Mouse (Mus musculus) cerebellum, adult 2 months (tissue): ENCODE measurements at regions not wholly inside any gene's neighbourhood (a gene's known extent, or its start where the extent isn't known, plus 50 kb on each side); places are given as distances from the start of the nearest gene placed in this dataset.

Source experiments
- DNase-seq, 2 experiments: peaks; one replicate each; pipeline ENCODE4 v3.0.0; 2021
- H3K27ac ChIP-seq: fragments of 200-500 bp; 2 replicates; pipeline ENCODE4 v1.5.1; 2012; ENCODE audit warnings: low read length, control low read depth, inconsistent platforms; ENCODE audit not compliant: insufficient read depth
- H3K27me3 ChIP-seq: fragments of 200-500 bp; 2 replicates; pipeline ENCODE4 v1.6.1; 2012; ENCODE audit warnings: inconsistent platforms, mild to moderate bottlenecking, low read length, moderate library complexity; ENCODE audit not compliant: control insufficient read depth, insufficient read depth
- H3K4me1 ChIP-seq: fragments of 200-500 bp; 2 replicates; pipeline ENCODE4 v1.6.1; 2011; ENCODE audit warnings: low read length; ENCODE audit not compliant: control insufficient read depth, insufficient read depth
- H3K4me3 ChIP-seq: fragments of 200-500 bp; replicated peaks from 2 replicates; pipeline ENCODE3; 2011; ENCODE audit warnings: mild to moderate bottlenecking, low read depth, low read length, control low read depth; ENCODE audit not compliant: insufficient read depth
- CTCF ChIP-seq: fragments of 200-500 bp; IDR thresholded peaks from 2 replicates; pipeline ENCODE4 v1.5.1; 2011; ENCODE audit warnings: low read depth, mild to moderate bottlenecking, control low read depth, low read length, moderate library complexity, borderline replicate concordance; ENCODE audit not compliant: insufficient read depth
- POLR2A ChIP-seq: fragments of 200-500 bp; IDR thresholded peaks from 2 replicates; pipeline ENCODE4 v1.6.1; 2011; ENCODE audit warnings: low read length, control low read depth, borderline replicate concordance; ENCODE audit not compliant: insufficient read depth
- WGBS: fragments of 180-500 bp; shearing (Covaris S2); methylation state at CpG from one replicate; pipeline ENCODE4 v1.1.7; 2018; 5-methylcytosine and 5-hydroxymethylcytosine counted together

DNA sequence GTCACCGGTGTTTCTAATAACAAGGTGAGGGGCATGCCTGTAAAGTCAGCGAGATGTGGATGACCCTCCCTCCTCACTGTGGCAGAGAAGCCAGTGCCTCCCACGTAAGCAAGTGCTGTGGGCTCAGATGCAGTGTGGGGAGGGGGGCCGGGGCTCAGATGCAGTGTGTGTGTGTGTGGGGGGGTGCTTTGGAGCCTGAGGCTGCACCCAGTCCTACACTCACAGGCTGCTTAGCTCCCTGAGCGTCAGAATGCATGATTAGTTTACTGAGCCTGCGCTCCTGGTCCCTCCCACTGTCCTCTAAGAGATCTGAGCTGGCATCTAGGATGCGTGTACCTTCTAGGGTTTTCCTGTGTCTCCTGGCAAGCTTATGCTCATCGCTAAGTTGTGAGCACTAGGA, 170.9 kb downstream of the Shq1 start:
- Histone ChIP-seq H3K4me3 (no peak overlapping the region), H3K27me3 (no peaks in the 10 kb centered on the region), H3K4me1 (peaks cover 13% of the 10 kb centered on the region), H3K27ac (no peak overlapping the region)
- WGBS, result 93% methylated on average over 8 of the region's 8 CpGs
- no peak for DNase-seq
- no peak for TF ChIP-seq POLR2A
- TF ChIP-seq CTCF, result no peak

DNA sequence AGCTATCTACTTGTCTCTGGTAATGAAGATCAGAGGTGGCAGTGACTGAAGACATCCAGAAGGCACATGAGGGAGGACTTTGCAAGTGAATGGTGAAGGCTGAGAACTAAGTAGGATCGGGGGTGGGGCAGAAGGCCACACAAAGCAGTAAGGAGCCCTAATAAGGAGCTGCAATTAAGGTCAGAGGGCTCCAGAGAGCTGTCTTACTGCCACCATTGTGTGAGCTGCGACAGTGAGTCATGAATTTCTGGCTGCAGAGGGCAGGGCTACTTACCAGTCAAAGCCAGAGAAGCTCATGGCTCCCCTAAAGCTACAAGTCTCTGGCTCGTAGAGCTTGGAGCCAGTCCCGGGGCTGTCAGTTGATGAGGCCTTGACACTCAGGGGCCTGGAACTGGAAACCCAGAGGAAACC, 172.1 kb downstream of the Shq1 start:
- Histone ChIP-seq H3K27ac (no peak overlapping the region), H3K27me3 (no peaks in the 10 kb centered on the region), H3K4me3 (no peak overlapping the region), H3K4me1 (peaks cover 11% of the 10 kb centered on the region)
- DNase-seq, result no peak
- WGBS, result 72% methylated on average over 4 of the region's 4 CpGs
- TF ChIP-seq POLR2A (no peak), CTCF (no peak)

DNA sequence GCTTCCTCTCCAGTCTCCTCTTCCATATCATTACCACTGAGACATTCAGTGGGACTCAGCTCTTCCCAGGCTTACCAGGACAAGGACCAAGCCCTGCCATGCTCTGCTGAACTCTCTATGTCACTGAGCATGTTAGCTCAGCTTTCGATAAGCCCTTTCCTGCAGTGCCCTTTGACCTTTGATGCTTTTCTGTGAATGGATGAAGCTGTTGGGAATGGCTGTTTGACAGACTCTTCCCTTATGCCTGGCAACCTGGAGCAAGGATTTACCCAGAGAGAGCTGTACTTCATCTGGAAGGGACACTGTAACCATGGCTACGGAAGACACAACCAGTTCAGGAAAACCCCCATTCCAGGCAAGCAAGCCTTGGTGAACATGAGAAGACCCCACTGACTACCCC, 172.8 kb downstream of the Shq1 start:
- WGBS, result 96% methylated on average over 2 of the region's 2 CpGs

GRCm38 (mm10) chr6:100496135-100496534, 174.8 kb downstream of the Shq1 start:
- peak; percentile 28 to 52 for DNase-seq
- Histone ChIP-seq H3K27me3 (no peaks in the 10 kb centered on the region), H3K27ac (no peak overlapping the region), H3K4me3 (no peak overlapping the region), H3K4me1 (no peaks in the 10 kb centered on the region; the same call in 1 of the 2 replicates)
- no peak for TF ChIP-seq POLR2A
- no peak for TF ChIP-seq CTCF

More for the DNA sequence above, 172.8 kb downstream of the Shq1 start:
- no peak for DNase-seq
- Histone ChIP-seq H3K4me1 (peaks cover 8% of the 10 kb centered on the region), H3K27me3 (no peaks in the 10 kb centered on the region), H3K27ac (no peak overlapping the region), H3K4me3 (no peak overlapping the region)
- no peak for TF ChIP-seq POLR2A
- no peak for TF ChIP-seq CTCF

DNA sequence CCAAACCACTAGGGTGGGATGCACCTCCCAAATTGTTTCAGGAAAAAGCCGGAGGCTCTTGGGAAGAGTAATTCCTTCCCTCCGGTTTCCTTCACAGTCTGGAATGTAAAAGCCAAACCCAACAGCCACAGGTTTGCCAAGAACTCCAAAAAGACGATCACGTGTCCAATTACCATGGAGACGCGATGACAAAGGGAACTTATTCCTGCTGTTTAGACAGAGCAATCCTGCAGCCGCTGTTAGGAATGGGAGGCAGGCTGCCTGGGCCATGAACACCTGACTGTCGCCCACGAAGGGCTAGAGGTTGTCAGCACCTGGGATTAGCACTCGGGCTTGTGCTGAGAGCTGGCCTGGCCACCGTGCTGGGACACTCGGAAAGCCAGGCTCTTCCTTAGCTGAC, 175.8 kb downstream of the Shq1 start:
- WGBS, result 59% methylated on average over 12 of the region's 12 CpGs

DNA sequence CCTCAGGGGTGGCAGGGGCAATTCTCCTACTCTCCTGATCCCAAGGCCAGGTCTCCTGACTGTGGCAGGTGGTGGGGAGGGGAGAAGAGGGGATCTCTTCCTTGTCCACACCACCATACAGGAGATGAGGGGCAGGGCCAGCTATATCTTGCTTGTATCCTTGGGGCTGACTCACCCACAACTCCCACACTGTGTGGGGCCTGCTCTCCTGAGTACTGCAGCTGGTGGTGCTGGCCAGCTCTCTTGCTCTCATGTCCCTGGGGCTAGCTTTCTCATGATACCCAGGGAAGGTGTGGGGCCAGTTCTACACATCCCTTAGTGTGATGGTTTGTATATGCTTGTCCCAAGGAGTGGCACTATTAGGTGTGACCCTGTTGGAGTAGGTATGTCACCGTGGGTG, 177.4 kb downstream of the Shq1 start:
- Histone ChIP-seq H3K27ac (no peak overlapping the region), H3K27me3 (no peaks in the 10 kb centered on the region), H3K4me1 (no peaks in the 10 kb centered on the region; the same call in 1 of the 2 replicates), H3K4me3 (no peak overlapping the region)
- 76% methylated on average over 1 of the region's 1 CpGs for WGBS
- no peak for TF ChIP-seq CTCF
- TF ChIP-seq POLR2A, result no peak
- no peak for DNase-seq

More for the DNA sequence above, 175.8 kb downstream of the Shq1 start:
- Histone ChIP-seq H3K4me3 (no peak overlapping the region), H3K4me1 (no peaks in the 10 kb centered on the region; the same call in 1 of the 2 replicates), H3K27me3 (no peaks in the 10 kb centered on the region), H3K27ac (no peak overlapping the region)
- no peak for DNase-seq
- TF ChIP-seq POLR2A (no peak), CTCF (no peak)

DNA sequence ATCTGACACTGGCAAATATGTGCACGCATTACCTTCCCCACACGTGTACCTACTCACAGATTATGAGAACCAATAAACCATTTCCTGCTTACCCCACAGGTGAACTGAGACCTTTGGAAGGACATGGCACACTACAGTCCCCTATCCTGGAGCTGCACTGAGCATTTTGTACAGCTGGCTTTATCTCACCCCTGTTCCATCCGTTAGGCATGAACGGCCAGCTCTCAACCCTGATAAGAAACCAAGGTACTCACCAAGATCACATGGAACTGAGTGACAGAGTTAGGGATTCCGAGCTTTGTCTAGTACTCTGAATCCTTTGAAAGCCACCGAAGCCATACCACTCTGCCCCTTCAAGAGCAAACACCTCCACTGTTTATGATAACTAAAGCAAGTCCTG, 179.1 kb downstream of the Shq1 start:
- DNase-seq, result no peak
- no peaks in the 10 kb centered on the region; the same call in 1 of the 2 replicates for H3K4me1 ChIP-seq
- 98% methylated on average over 6 of the region's 6 CpGs for WGBS

GRCm38 (mm10) chr6:100490920-100491712, 179.8 kb downstream of the Shq1 start:
- WGBS, result 96% methylated on average over 7 of the region's 7 CpGs
- Histone ChIP-seq H3K4me1 (no peaks in the 10 kb centered on the region; the same call in 1 of the 2 replicates), H3K4me3 (no peak overlapping the region), H3K27ac (no peak overlapping the region), H3K27me3 (no peaks in the 10 kb centered on the region)
- DNase-seq, result no peak
- no peak for TF ChIP-seq CTCF
- TF ChIP-seq POLR2A, result no peak

More for the DNA sequence above, 179.1 kb downstream of the Shq1 start:
- Histone ChIP-seq H3K4me3 (no peak overlapping the region), H3K27me3 (no peaks in the 10 kb centered on the region), H3K27ac (no peak overlapping the region)
- TF ChIP-seq CTCF, result no peak
- TF ChIP-seq POLR2A, result no peak
